Mouse (Mus musculus): ENCODE measurements around the gene Rex1bd. TPM values are rescaled to one million over a fixed set of nuclear protein-coding genes. Genes with fewer than 3 reads are reported as not detected.

Gene Rex1bd
- polyA plus RNA-seq, 1 experiment from 2014 or later, result 192 TPM

DNA sequence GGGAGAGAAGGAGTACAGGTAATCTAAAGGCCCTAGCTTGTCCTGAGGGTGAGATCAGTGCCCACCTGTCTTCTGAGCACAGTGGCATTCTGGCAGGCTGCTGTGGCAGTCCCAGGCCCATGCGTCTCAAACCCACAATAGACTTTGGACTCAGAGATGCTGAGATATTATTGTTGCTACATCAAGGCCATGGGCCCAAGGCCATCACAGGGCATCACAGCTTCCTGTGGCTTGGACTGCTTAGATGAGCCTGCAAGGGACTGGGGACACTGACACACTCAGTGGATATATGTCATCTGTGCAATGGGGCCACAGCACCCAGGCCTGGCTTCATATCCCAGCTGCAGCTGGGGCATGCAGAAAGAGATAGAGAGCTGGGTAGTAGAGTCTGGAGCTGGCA lies 49.6 kb downstream of the Rex1bd start:
- peaks cover 5% of the 10 kb centered on the region; the same call in 1 of the 2 replicates for H3K36me3 ChIP-seq (ENCODE audit: control insufficient read depth, insufficient read depth, low read length)
- H3K4me2 ChIP-seq (ENCODE audit: low read length), result no peak overlapping the region
- H3K9me3 ChIP-seq (ENCODE audit: control insufficient read depth, low read length), result no peaks in the 10 kb centered on the region
- H3K4me3 ChIP-seq (ENCODE audit: low read length), result no peak overlapping the region
- no peaks in the 10 kb centered on the region for H3K27me3 ChIP-seq (replicated peaks; ENCODE audit: control insufficient read depth, insufficient read depth, low read length)
- WGBS, result 93% methylated on average over 1 of the region's 1 CpGs
- ATAC-seq, result no peak
- H3K4me1 ChIP-seq (ENCODE audit: control insufficient read depth, insufficient read depth, low read depth, low read length), result no peaks in the 10 kb centered on the region
- H3K9ac ChIP-seq (ENCODE audit: low read depth, low read length), result no peak overlapping the region
- no peak overlapping the region for H3K27ac ChIP-seq (ENCODE audit: low read depth, low read length)

Other genes starting within 250 kb of the Rex1bd start
- 24.4 and 24.7 TPM in 2 replicates for gene Homer3, start 223.9 kb downstream of the Rex1bd start, polyA plus RNA-seq (2015; fragmentation: Nextera tagmentation; extraction: Ambion mirVana)
- gene Ddx49, start 204.3 kb downstream of the Rex1bd start, polyA plus RNA-seq (2015; fragmentation: Nextera tagmentation; extraction: Ambion mirVana), result 42.0 and 42.8 TPM in 2 replicates
- gene Cope, start 204.2 kb downstream of the Rex1bd start, polyA plus RNA-seq (2015; fragmentation: Nextera tagmentation; extraction: Ambion mirVana), result 284 and 297 TPM in 2 replicates
- 40.0 and 44.3 TPM in 2 replicates for gene Cers1, start 191.0 kb downstream of the Rex1bd start, polyA plus RNA-seq (2015; fragmentation: Nextera tagmentation; extraction: Ambion mirVana)
- 8.7 and 9.5 TPM in 2 replicates for gene Gdf1, start 176.9 kb downstream of the Rex1bd start, polyA plus RNA-seq (2015; fragmentation: Nextera tagmentation; extraction: Ambion mirVana)
- gene Upf1, start 153.5 kb downstream of the Rex1bd start, polyA plus RNA-seq (2015; fragmentation: Nextera tagmentation; extraction: Ambion mirVana), result 7.4 and 10.1 TPM in 2 replicates
- 0.58 and 2.8 TPM in 2 replicates for gene Comp, start 133.2 kb downstream of the Rex1bd start, polyA plus RNA-seq (2015; fragmentation: Nextera tagmentation; extraction: Ambion mirVana)
- gene Crtc1, start 67.2 kb downstream of the Rex1bd start, polyA plus RNA-seq (2015; fragmentation: Nextera tagmentation; extraction: Ambion mirVana), result 45.9 and 55.1 TPM in 2 replicates
- 36.1 and 37.5 TPM in 2 replicates for gene Klhl26, start 29.8 kb downstream of the Rex1bd start, polyA plus RNA-seq (2015; fragmentation: Nextera tagmentation; extraction: Ambion mirVana)
- gene Tmem59l, start 19.4 kb downstream of the Rex1bd start, polyA plus RNA-seq (2015; fragmentation: Nextera tagmentation; extraction: Ambion mirVana), result 164 and 190 TPM in 2 replicates
- 9.3 and 15.5 TPM in 2 replicates for gene Crlf1, start 13.6 kb downstream of the Rex1bd start, polyA plus RNA-seq (2015; fragmentation: Nextera tagmentation; extraction: Ambion mirVana)
- 576 and 598 TPM in 2 replicates for gene Uba52, start 4.0 kb upstream of the Rex1bd start, polyA plus RNA-seq (2015; fragmentation: Nextera tagmentation; extraction: Ambion mirVana)
- gene Fkbp8, start 21.0 kb upstream of the Rex1bd start, polyA plus RNA-seq (2015; fragmentation: Nextera tagmentation; extraction: Ambion mirVana), result 429 and 441 TPM in 2 replicates
- 45.2 and 45.4 TPM in 2 replicates for gene Kxd1, start 21.2 kb upstream of the Rex1bd start, polyA plus RNA-seq (2015; fragmentation: Nextera tagmentation; extraction: Ambion mirVana)
- gene Ell, start 32.7 kb upstream of the Rex1bd start, polyA plus RNA-seq (2015; fragmentation: Nextera tagmentation; extraction: Ambion mirVana), result 14.9 and 19.2 TPM in 2 replicates
- gene Isyna1, start 87.6 kb upstream of the Rex1bd start, polyA plus RNA-seq (2015; fragmentation: Nextera tagmentation; extraction: Ambion mirVana), result 150 and 164 TPM in 2 replicates
- gene Ssbp4, start 102.1 kb upstream of the Rex1bd start, polyA plus RNA-seq (2015; fragmentation: Nextera tagmentation; extraction: Ambion mirVana), result 148 and 157 TPM in 2 replicates
- 1.1 and 1.6 TPM in 2 replicates for gene Lrrc25, start 109.4 kb upstream of the Rex1bd start, polyA plus RNA-seq (2015; fragmentation: Nextera tagmentation; extraction: Ambion mirVana)
- 0.11 and 0.48 TPM in 2 replicates for gene Gdf15, start 125.7 kb upstream of the Rex1bd start, polyA plus RNA-seq (2015; fragmentation: Nextera tagmentation; extraction: Ambion mirVana)
- 78.3 and 87.6 TPM in 2 replicates for gene Pgpep1, start 153.6 kb upstream of the Rex1bd start, polyA plus RNA-seq (2015; fragmentation: Nextera tagmentation; extraction: Ambion mirVana)
- 168 and 169 TPM in 2 replicates for gene Lsm4, start 166.5 kb upstream of the Rex1bd start, polyA plus RNA-seq (2015; fragmentation: Nextera tagmentation; extraction: Ambion mirVana)
- gene Jund, start 192.2 kb upstream of the Rex1bd start, polyA plus RNA-seq (2015; fragmentation: Nextera tagmentation; extraction: Ambion mirVana), result 60.0 and 69.0 TPM in 2 replicates
- gene Iqcn, start 196.7 kb upstream of the Rex1bd start, polyA plus RNA-seq (2015; fragmentation: Nextera tagmentation; extraction: Ambion mirVana), result 0.10 TPM in 1 of 2 replicates, not detected in the other
- 0.19 TPM in 1 of 2 replicates, not detected in the other for gene Gm3336, start 211.8 kb upstream of the Rex1bd start, polyA plus RNA-seq (2015; fragmentation: Nextera tagmentation; extraction: Ambion mirVana)
- gene Pde4c, start 217.0 kb upstream of the Rex1bd start, polyA plus RNA-seq (2015; fragmentation: Nextera tagmentation; extraction: Ambion mirVana), result 0.19 and 0.42 TPM in 2 replicates
- gene Rab3a, start 247.9 kb upstream of the Rex1bd start, polyA plus RNA-seq (2015; fragmentation: Nextera tagmentation; extraction: Ambion mirVana), result 622 and 635 TPM in 2 replicates